In the genomic region with DNA sequence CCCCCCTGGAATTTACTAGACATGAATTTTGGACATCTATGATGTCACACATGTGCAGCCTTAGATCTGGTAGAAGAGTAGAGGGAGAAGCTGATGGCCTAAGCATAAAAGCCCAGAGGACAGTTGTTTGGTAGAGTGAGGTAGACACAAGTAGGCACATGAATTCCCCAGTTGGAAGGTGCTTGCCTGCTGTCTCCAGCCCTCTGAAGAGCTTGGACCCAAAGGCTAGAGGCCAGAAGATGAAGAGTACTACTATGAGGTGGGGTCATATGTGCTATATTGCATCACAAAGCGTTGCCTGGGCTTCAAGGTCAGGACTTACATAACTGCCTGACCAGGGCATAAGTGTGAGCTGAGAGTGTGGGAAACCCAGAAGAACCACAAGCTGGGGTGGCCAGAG, we compare ENCODE assay signal across 19 mouse cellular contexts. TPM values are rescaled to one million over a fixed set of nuclear protein-coding genes. Genes with fewer than 3 reads are reported as not detected.
"Had no signal": no experiment of that assay in that cellular context is flagged by ENCODE, and none has a peak within 500 bp of the region (broad histone marks: within the 10 kb centered on the region; RNA-seq: fewer than 3 reads in every experiment).

A gene (plus strand): TSS at position 301 of the 400 bp plus-strand sequence.

- H3K27me3 ChIP-seq: limb, embryonic 13.5 days; midbrain, embryonic 15.5 days; neural tube, embryonic 12.5 days had no signal

- H3K27ac ChIP-seq: limb, embryonic 13.5 days; midbrain, embryonic 10.5 days; midbrain, embryonic 15.5 days; neural tube, embryonic 12.5 days had no signal

- ATAC-seq: midbrain, embryonic 15.5 days had no signal

- H3K9me3 ChIP-seq: limb, embryonic 13.5 days; midbrain, embryonic 10.5 days; midbrain, embryonic 15.5 days; neural tube, embryonic 12.5 days had no signal

- DNase-seq: kidney, adult 11 months; kidney, postnatal 14 days; left cerebral cortex, postnatal 4 days; thymus, postnatal 36 days had no signal

- H3K9ac ChIP-seq: limb, embryonic 13.5 days; midbrain, embryonic 15.5 days; neural tube, embryonic 12.5 days had no signal

- H3K4me1 ChIP-seq: limb, embryonic 13.5 days; midbrain, embryonic 10.5 days; midbrain, embryonic 15.5 days; neural tube, embryonic 12.5 days had no signal

- H3K4me2 ChIP-seq: limb, embryonic 13.5 days; liver, embryonic 11.5 days; midbrain, embryonic 15.5 days; neural tube, embryonic 12.5 days had no signal

- H3K36me3 ChIP-seq: limb, embryonic 13.5 days; midbrain, embryonic 10.5 days; midbrain, embryonic 15.5 days; neural tube, embryonic 12.5 days had no signal

- H3K4me3 ChIP-seq: limb, embryonic 13.5 days; midbrain, embryonic 10.5 days; midbrain, embryonic 15.5 days; neural tube, embryonic 12.5 days had no signal

RNA-seq across cellular contexts. Expression of the gene that starts here (rescaled TPM):
- total RNA-seq: layer of hippocampus, adult 8-10 months; layer of hippocampus, postnatal 14 days; left cerebral cortex, adult 18-20 months; left cerebral cortex, postnatal 10 days; left cerebral cortex, postnatal 4 days; megakaryocyte, adult 5-6 weeks; monocyte, adult 5-6 weeks; neutrophil, adult 5-6 weeks had no signal
- polyA plus RNA-seq: kidney, embryonic 14.5 days; large intestine, adult 2 months; limb, embryonic 13.5 days; liver, embryonic 11.5 days; lung, embryonic 16.5 days; midbrain, embryonic 10.5 days; midbrain, embryonic 15.5 days; neural tube, embryonic 12.5 days had no signal
